Mouse (Mus musculus) liver, embryonic 11.5 days (tissue): ENCODE data around the gene Dll3. TPM values are rescaled to one million over a fixed set of nuclear protein-coding genes. Genes with fewer than 3 reads are reported as not detected.

ENCODE experiments used
- ATAC-seq: fragments of 200-750 bp; cut with Nextera tagmentation; replicated peaks from 2 replicates; pipeline ENCODE4 v1.8.0; 2017; ENCODE audit warnings: moderate number of reproducible peaks, mild to moderate bottlenecking, moderate TSS enrichment, moderate library complexity; ENCODE audit not compliant: low FRiP score
- DNase-seq: peaks from one replicate; pipeline ENCODE4 v3.0.0-alpha.2; 2017; ENCODE audit warnings: low spot score
- H3K27ac ChIP-seq: fragments of 300-500 bp; sonication (generic); 2 replicates; pipeline ENCODE4 v1.5.1; 2014; ENCODE audit warnings: mild to moderate bottlenecking, low read depth, low read length, control low read depth
- H3K27me3 ChIP-seq: fragments of 300-500 bp; sonication (generic); replicated peaks from 2 replicates; pipeline ENCODE4 v1.6.1; 2014; ENCODE audit warnings: low read length, mixed read lengths; ENCODE audit not compliant: control insufficient read depth, insufficient read depth
- H3K36me3 ChIP-seq: fragments of 300-500 bp; sonication (generic); 2 replicates; pipeline ENCODE4 v1.6.1; 2014; ENCODE audit warnings: mild to moderate bottlenecking, low read length, moderate library complexity, mixed read lengths; ENCODE audit not compliant: control insufficient read depth, insufficient read depth
- H3K4me1 ChIP-seq: fragments of 300-500 bp; sonication (generic); replicated peaks from 2 replicates; pipeline ENCODE4 v1.6.1; 2014; ENCODE audit warnings: low read length, mixed read lengths; ENCODE audit not compliant: control insufficient read depth, insufficient read depth
- H3K4me2 ChIP-seq: fragments of 300-500 bp; sonication (generic); 2 replicates; pipeline ENCODE4 v1.6.1; 2014; ENCODE audit warnings: mild to moderate bottlenecking, control low read depth, moderate library complexity
- H3K4me3 ChIP-seq: fragments of 300-500 bp; sonication (generic); 2 replicates; pipeline ENCODE4 v1.5.1; 2014; ENCODE audit warnings: low read depth, low read length, control low read depth
- H3K9ac ChIP-seq: fragments of 300-500 bp; sonication (generic); 2 replicates; pipeline ENCODE4 v1.6.1; 2014; ENCODE audit warnings: low read depth, low read length, control low read depth
- H3K9me3 ChIP-seq: fragments of 300-500 bp; sonication (generic); 2 replicates; pipeline ENCODE4 v1.6.1; 2016; ENCODE audit warnings: low read length, inconsistent platforms, mixed read lengths; ENCODE audit not compliant: control insufficient read depth
- WGBS: fragments of 180-500 bp; shearing (Covaris S2); extraction: QIAGEN DNeasy Blood & Tissue Kit; methylation state at CpG from one replicate; pipeline ENCODE4 v1.1.7; 2014; 5-methylcytosine and 5-hydroxymethylcytosine counted together
- polyA plus RNA-seq: library from polyadenylated mRNA; unstranded; fragments of >200 nt; fragmentation: Nextera tagmentation; extraction: Ambion mirVana; gene quantifications from 2 replicates; pipeline ENCODE4 v1.2.1, GENCODE M21; 2014

Gene Dll3
- polyA plus RNA-seq, 1 experiment from 2014 or later: 0.62 TPM

DNA sequence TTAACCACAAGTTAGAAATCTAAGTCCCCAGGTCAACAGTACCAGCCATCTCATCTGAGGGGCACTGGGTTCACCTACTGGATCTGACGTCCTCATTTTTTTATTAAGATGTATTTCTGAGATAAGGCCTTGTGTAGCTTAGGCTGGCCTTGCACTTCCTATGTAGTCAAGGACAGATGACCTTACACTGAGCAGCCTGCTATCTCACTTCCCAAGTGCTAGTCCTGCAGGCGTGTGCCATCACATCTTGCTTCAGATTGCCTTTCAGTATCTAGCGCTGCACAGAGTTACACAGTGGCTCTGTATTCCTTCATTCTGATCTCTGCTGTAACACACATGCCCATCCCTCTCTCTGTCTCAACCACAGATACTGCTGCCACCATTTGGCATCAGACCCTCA lies 16.0 kb upstream of the Dll3 start:
- no peak overlapping the region for H3K27ac ChIP-seq
- WGBS: 82% methylated on average over 3 of the region's 3 CpGs
- ATAC-seq (no peak), DNase-seq (no peak)
- H3K4me2 ChIP-seq: no peak overlapping the region
- H3K4me1 ChIP-seq: no peaks in the 10 kb centered on the region
- H3K9me3 ChIP-seq: no peaks in the 10 kb centered on the region
- H3K27me3 ChIP-seq: no peaks in the 10 kb centered on the region
- peaks cover 74% of the 10 kb centered on the region for H3K36me3 ChIP-seq
- no peak overlapping the region for H3K9ac ChIP-seq
- no peak overlapping the region for H3K4me3 ChIP-seq

DNA sequence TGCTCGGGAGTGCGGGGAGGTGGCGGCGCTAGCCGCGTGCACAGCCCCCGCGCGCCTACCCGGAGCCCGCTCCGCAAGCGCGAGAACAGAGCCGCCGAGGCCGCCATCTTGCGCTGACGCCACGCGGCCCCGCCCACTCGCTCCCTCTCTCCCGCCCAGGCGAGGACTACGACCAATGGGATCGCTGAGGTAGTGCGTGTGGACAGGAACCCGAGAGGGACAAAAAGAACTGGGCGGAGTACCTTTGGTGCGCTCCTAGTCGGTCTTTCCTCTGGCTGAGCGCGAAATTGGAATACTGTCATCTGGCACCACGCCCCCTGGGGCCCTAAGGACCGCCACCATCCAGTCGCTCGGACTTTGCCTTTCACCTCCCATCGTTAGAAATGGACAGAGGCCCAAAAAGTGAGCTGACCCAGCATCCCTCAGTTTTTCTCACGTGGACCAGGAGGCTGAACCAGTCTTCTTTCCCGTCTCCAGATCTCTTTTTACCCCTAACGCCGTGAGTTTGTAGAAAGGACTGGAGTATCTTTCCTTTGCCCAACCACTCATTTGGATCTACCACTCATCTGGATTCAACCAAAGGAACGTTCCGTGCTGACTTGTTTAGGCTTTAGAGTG lies 10.0 kb upstream of the Dll3 start, which contains the start of gene Timm50:
TSS of gene Timm50 (minus strand) at position 147 of the 618 bp plus-strand sequence.
- peak; percentile 92 for DNase-seq
- Histone ChIP-seq H3K9me3 (no peaks in the 10 kb centered on the region), H3K4me2 (peak within 1 kb of the TSS; percentile 74), H3K4me3 (peak within 1 kb of the TSS; percentile 99), H3K27me3 (no peaks in the 10 kb centered on the region), H3K27ac (peak within 1 kb of the TSS; percentile 56), H3K4me1 (peaks cover 12% of the 10 kb centered on the region), H3K9ac (peak within 1 kb of the TSS; percentile 94), H3K36me3 (peaks cover 47% of the 10 kb centered on the region)
- ATAC-seq: peak; percentile 97
- WGBS: under 1% methylated on average over 42 of the region's 45 CpGs

DNA sequence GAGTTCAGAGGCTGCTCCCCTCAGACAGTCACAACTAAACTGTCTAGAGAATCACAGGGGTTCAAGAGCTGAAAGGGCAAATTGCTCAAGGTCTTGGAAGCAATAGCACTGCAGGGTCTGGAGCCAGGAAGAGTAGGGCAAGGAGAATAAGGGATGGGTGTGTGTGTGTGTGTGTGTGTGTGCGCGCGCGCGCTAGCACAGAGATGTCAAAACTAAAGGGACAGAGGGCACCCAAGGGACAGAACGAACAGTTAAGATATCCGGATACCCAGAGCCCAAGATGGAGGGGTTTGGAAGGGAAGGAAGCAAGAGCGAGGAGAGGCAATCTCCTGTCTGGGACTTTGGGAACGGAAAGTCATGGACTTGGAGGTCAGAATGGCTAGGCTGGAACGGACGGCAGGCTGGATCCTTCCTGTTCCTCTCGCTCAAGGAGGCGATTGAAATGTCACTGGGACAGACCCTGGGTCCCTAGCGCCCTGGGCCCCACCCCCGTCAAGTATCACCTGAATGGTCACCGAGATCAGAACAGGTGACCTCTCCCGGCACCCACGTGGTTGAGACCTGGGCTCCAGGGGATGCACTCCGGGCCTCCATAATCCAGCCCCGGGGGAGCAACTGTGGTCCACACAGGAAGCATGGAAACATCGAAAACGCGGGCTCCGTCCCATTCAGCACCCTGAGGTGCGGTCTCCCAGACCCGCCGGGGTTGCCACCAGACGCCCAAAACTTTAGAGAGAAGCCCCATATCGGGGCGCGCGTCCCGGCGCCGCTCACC lies 9.3 kb upstream of the Dll3 start:
- peak; percentile 56; the same call in 1 of the 2 replicates for ATAC-seq
- H3K27ac ChIP-seq: peak overlapping the region; percentile 56
- WGBS: 4% methylated on average over 35 of the region's 35 CpGs
- H3K9ac ChIP-seq: peak overlapping the region; percentile 94
- peaks cover 48% of the 10 kb centered on the region for H3K36me3 ChIP-seq
- peaks cover 12% of the 10 kb centered on the region for H3K4me1 ChIP-seq
- H3K27me3 ChIP-seq: no peaks in the 10 kb centered on the region
- DNase-seq: peak; percentile 37
- peak overlapping the region; percentile 74 for H3K4me2 ChIP-seq
- no peaks in the 10 kb centered on the region for H3K9me3 ChIP-seq
- H3K4me3 ChIP-seq: peak overlapping the region; percentile 99

GRCm38 (mm10) chr7:28309737-28310136 lies 7.7 kb upstream of the Dll3 start:
- H3K27ac ChIP-seq: no peak overlapping the region
- DNase-seq (no peak), ATAC-seq (no peak)
- peaks cover 12% of the 10 kb centered on the region for H3K4me1 ChIP-seq
- no peak overlapping the region for H3K4me2 ChIP-seq
- H3K9me3 ChIP-seq: no peaks in the 10 kb centered on the region
- WGBS: 70% methylated on average over 9 of the region's 9 CpGs
- H3K36me3 ChIP-seq: peaks cover 48% of the 10 kb centered on the region
- H3K9ac ChIP-seq: no peak overlapping the region
- no peaks in the 10 kb centered on the region for H3K27me3 ChIP-seq
- no peak overlapping the region for H3K4me3 ChIP-seq

DNA sequence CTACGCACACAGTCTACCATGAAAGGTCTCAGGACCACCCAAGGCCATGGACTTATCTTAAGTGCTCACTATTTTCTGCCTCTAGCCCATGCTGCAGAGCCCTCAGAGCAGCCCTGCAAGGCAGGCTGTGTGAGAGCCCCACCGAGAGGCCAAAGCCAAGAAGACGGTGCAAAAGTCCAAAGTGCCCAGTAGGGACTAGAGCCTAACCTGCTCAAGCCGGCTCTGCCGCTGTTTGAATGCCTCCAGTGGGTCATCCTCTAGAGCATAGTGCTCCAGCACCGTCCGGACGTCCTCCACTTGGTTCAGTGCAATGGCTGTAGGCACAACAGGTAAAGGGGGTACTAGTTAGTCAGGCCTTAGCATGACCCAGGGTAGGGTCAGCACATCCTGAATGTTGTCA lies 4.2 kb upstream of the Dll3 start:
- Histone ChIP-seq H3K4me2 (no peak overlapping the region), H3K4me3 (no peak overlapping the region), H3K36me3 (peaks cover 45% of the 10 kb centered on the region), H3K27ac (no peak overlapping the region), H3K27me3 (peaks cover 18% of the 10 kb centered on the region), H3K9ac (no peak overlapping the region), H3K4me1 (peaks cover 17% of the 10 kb centered on the region), H3K9me3 (no peaks in the 10 kb centered on the region)
- DNase-seq (no peak), ATAC-seq (no peak)
- 96% methylated on average over 8 of the region's 8 CpGs for WGBS

DNA sequence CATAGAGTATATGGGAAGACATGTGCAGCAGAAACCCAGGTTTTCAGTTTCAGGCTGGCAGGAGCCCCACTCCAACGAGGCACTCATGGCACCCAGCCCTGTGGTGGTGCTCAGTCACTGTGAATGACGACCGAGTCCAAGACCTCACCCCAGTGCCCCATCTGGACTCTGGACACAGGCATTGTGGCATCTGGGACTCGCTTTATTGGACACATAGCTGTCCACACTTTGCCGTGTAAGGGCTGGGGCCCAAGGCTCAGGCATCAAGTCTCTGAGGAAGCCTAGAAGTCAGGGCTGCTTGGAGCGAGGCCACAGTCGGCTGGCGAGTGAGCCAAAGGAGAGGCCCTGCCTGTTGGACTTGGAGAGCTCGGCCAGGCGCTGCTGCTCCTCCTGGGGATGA lies 3.6 kb upstream of the Dll3 start:
- H3K27me3 ChIP-seq: peaks cover 24% of the 10 kb centered on the region
- H3K9ac ChIP-seq: no peak overlapping the region
- 88% methylated on average over 10 of the region's 10 CpGs for WGBS
- H3K4me2 ChIP-seq: no peak overlapping the region
- H3K9me3 ChIP-seq: no peaks in the 10 kb centered on the region
- no peak overlapping the region for H3K4me3 ChIP-seq
- DNase-seq: no peak
- peaks cover 12% of the 10 kb centered on the region for H3K4me1 ChIP-seq
- no peak overlapping the region for H3K27ac ChIP-seq
- no peak for ATAC-seq
- peaks cover 45% of the 10 kb centered on the region for H3K36me3 ChIP-seq

DNA sequence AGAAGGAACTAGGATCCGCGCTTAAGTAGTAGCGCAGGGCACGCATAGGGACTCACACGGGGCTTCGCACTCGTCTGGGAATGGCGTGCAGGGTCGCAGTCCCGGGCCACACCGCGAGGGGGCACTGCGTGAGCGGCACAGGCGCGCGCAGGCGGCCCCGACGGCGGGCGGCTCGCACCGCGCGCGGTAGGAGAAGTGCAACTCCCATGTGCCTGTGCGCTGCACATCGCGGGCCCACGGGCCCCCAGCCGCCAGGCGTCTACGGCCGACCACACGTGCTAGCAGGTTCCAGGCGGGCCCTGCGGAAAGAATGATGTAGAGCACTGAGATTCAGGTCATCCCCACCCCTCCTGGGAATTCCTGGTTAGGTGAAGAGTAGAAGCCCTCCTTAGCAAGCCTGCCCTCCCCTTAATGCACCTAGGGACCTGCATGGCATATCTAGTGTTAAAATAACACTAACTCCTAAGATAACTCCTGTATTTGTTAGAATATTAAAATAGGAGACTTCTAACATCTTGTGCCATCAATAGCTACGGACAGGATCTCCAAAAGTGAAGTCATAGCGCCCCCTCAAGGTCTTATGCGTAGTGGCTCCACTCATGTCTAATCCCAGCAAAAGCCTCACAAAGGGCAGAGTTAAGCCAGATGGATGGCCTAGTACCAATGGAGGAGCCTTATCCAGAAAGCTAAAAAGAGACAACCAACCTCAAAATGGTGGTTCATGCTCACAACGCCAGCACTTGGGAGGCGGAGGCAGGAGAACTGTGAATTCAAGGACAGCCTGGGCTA lies 3.0 kb downstream of the Dll3 start:
- peaks cover 68% of the 10 kb centered on the region for H3K27me3 ChIP-seq
- WGBS: 32% methylated on average over 43 of the region's 43 CpGs
- H3K4me1 ChIP-seq: peaks cover 14% of the 10 kb centered on the region
- peak overlapping the region; percentile 10; the same call in 1 of the 2 replicates for H3K4me3 ChIP-seq
- DNase-seq: no peak
- no peaks in the 10 kb centered on the region for H3K36me3 ChIP-seq
- H3K27ac ChIP-seq: no peak overlapping the region
- peak overlapping the region; percentile 44 for H3K4me2 ChIP-seq
- no peak for ATAC-seq
- no peak overlapping the region for H3K9ac ChIP-seq
- H3K9me3 ChIP-seq: no peaks in the 10 kb centered on the region

DNA sequence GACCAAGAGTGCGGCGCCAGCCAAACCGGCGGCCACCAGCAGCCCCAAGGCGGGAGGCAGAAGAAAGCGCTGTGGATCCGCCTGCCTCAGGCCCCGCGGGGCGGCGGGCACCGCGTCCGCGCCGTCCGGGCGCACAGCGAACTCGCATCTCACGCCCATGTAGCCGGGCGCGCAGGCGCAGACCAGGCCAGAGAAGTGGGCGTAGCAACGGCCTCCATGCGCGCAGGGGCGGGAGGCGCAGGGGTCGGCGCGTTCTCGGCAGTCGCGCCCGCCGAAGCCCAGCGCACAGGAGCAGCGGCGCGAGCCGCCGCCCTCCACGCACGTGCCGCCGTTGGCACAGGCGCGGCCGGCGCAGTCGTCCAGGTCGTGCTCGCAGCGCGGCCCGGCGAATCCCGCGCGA lies 7.6 kb downstream of the Dll3 start:
- Histone ChIP-seq H3K4me2 (peak overlapping the region; percentile 74), H3K4me3 (peak overlapping the region; percentile 50)

More for the DNA sequence above, 7.6 kb downstream of the Dll3 start:
- 9% methylated on average over 51 of the region's 63 CpGs for WGBS
- Histone ChIP-seq H3K27me3 (peaks cover 78% of the 10 kb centered on the region), H3K9me3 (no peaks in the 10 kb centered on the region), H3K36me3 (no peaks in the 10 kb centered on the region), H3K4me1 (peaks cover 5% of the 10 kb centered on the region), H3K27ac (no peak overlapping the region), H3K9ac (peak overlapping the region; percentile 38; the same call in 1 of the 2 replicates)
- ATAC-seq (peak; percentile 66), DNase-seq (peak; percentile 61)
